Mouse (Mus musculus): ENCODE results near the gene Edem1.

DNA sequence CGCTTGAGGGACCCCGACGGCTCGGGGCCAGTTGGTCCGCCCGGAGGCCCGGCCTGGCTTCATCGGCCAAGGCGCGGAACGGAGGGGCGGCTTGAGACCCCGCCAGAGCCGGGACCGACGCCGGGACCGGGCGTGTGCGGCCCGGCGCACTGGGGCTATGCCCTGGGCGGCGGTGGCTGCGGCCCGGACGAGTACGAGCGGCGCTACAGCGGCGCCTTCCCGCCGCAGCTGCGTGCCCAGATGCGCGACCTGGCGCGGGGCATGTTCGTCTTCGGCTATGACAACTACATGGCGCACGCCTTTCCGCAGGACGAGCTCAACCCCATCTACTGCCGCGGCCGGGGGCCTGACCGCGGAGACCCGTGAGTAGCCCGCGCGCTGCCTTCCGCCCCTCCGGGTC, 431 bp downstream of the Edem1 start:
- no peak for TF ChIP-seq CTCF (IDR thresholded peaks at IDR 0.05; ENCODE audit: low read depth, low read length)
- no peak for TF ChIP-seq POLR2A (IDR thresholded peaks at IDR 0.05; ENCODE audit: extremely low read depth, insufficient read depth, low read length)

Measured in liver, adult 2 months (tissue).